Mouse (Mus musculus) stomach, postnatal 0 days (tissue): ENCODE data around the gene Cacng2. TPM values are rescaled to one million over a fixed set of nuclear protein-coding genes. Genes with fewer than 3 reads are reported as not detected.

Experiments used
- ATAC-seq: fragments of 200-750 bp; cut with Nextera tagmentation; 2 replicates; pipeline ENCODE4 v1.8.0; 2017; ENCODE audit not compliant: low FRiP score, low TSS enrichment
- DNase-seq: peaks from one replicate; pipeline ENCODE4 v3.0.0-alpha.2; 2016; ENCODE audit warnings: low spot score
- H3K27ac ChIP-seq: fragments of 300-500 bp; sonication (generic); replicated peaks from 2 replicates; pipeline ENCODE4 v1.5.1; 2014; ENCODE audit warnings: mild to moderate bottlenecking, control low read depth
- H3K27me3 ChIP-seq: fragments of 300-500 bp; sonication (generic); 2 replicates; pipeline ENCODE4 v1.6.1; 2014; ENCODE audit warnings: low read length; ENCODE audit not compliant: control insufficient read depth, insufficient read depth
- H3K36me3 ChIP-seq: fragments of 300-500 bp; sonication (generic); 2 replicates; pipeline ENCODE4 v1.6.1; 2014; ENCODE audit warnings: low read length, mixed read lengths; ENCODE audit not compliant: control insufficient read depth, insufficient read depth
- H3K4me1 ChIP-seq: fragments of 300-500 bp; sonication (generic); replicated peaks from 2 replicates; pipeline ENCODE4 v1.6.1; 2014; ENCODE audit warnings: antibody characterized with exemption; ENCODE audit not compliant: control insufficient read depth, insufficient read depth
- H3K4me2 ChIP-seq: fragments of 300-500 bp; sonication (generic); replicated peaks from 2 replicates; pipeline ENCODE4 v1.6.1; 2014; ENCODE audit warnings: low read depth, mild to moderate bottlenecking, control low read depth, moderate library complexity
- H3K4me3 ChIP-seq: fragments of 300-500 bp; sonication (generic); 2 replicates; pipeline ENCODE4 v1.5.1; 2014; ENCODE audit warnings: low read depth, low read length, control low read depth
- H3K9ac ChIP-seq: fragments of 300-500 bp; sonication (generic); 2 replicates; pipeline ENCODE4 v1.6.1; 2014; ENCODE audit warnings: mild to moderate bottlenecking, low read length, control low read depth, mixed read lengths
- H3K9me3 ChIP-seq: fragments of 300-500 bp; sonication (generic); 2 replicates; pipeline ENCODE4 v1.6.1; 2016; ENCODE audit warnings: low read length; ENCODE audit not compliant: control insufficient read depth
- CTCF ChIP-seq: IDR thresholded peaks from 2 replicates; pipeline ENCODE4 v1.5.1; 2016; ENCODE audit warnings: antibody characterized with exemption, low read depth, mild to moderate bottlenecking, moderate library complexity
- EP300 ChIP-seq: optimal IDR thresholded peaks from 2 replicates; pipeline ENCODE3; 2016; ENCODE audit warnings: antibody characterized with exemption
- WGBS: fragments of 180-500 bp; shearing (Covaris S2); extraction: QIAGEN DNeasy Blood & Tissue Kit; methylation state at CpG from one replicate; pipeline ENCODE4 v1.1.7; 2014; 5-methylcytosine and 5-hydroxymethylcytosine counted together
- polyA plus RNA-seq: library from polyadenylated mRNA; unstranded; fragments of >200 nt; fragmentation: Nextera tagmentation; extraction: Ambion mirVana; gene quantifications from 2 replicates; pipeline ENCODE4 v1.2.1, GENCODE M21; 2015

The Cacng2 gene
- polyA plus RNA-seq, 1 experiment from 2014 or later: 0.02 TPM

DNA sequence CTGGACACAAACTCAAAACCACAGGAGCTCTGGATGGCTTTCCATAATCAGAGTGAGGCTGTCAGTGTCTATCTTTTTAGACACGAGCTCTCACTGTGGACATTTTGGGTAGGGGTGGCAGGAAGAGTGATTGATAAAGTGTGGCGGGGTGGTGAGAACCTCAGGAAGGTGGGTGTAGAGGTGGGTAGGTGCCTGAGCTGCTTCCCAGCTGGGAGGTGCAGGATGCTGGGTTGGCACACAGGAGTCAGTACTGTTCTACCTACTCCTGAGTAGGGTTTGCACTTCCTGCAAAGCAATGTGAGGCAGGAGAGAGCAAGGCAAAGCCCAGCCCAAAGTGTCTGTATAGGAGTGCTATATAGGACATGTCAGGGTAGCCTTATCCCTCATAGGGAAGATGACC, 69.9 kb downstream of the Cacng2 start:
- WGBS: 74% methylated on average over 2 of the region's 2 CpGs
- ATAC-seq (no peak), DNase-seq (no peak)
- H3K36me3 ChIP-seq: no peaks in the 10 kb centered on the region
- no peak overlapping the region for H3K4me2 ChIP-seq
- no peak for TF ChIP-seq EP300
- no peak for TF ChIP-seq CTCF
- H3K27me3 ChIP-seq: no peaks in the 10 kb centered on the region
- H3K27ac ChIP-seq: no peak overlapping the region
- H3K4me3 ChIP-seq: no peak overlapping the region
- no peaks in the 10 kb centered on the region for H3K4me1 ChIP-seq
- no peak overlapping the region for H3K9ac ChIP-seq
- no peaks in the 10 kb centered on the region for H3K9me3 ChIP-seq

DNA sequence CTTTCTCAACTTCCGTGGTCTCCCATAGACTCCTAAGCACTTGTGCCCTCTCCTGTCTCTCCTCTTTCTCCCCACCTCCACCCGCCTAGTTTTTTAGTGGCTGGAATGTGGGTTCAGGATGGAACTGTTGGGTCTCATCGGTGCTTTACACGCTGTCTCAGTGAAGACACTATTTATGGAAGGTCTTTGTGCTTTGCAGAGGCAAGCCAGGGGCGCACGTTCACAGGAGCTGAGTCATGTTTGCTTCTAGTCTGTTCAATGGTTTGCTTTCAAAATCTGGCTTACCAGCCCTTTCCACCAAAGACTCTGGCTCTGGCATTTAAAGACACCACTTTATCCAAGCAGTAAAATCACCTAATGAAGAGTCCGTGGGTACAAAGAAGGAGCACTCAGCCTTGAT, 74.0 kb downstream of the Cacng2 start:
- H3K27me3 ChIP-seq: no peaks in the 10 kb centered on the region
- no peaks in the 10 kb centered on the region for H3K4me1 ChIP-seq
- H3K4me3 ChIP-seq: no peak overlapping the region
- no peak overlapping the region for H3K4me2 ChIP-seq
- no peaks in the 10 kb centered on the region for H3K36me3 ChIP-seq
- DNase-seq: no peak
- WGBS: 53% methylated on average over 7 of the region's 7 CpGs
- H3K27ac ChIP-seq: no peak overlapping the region
- no peaks in the 10 kb centered on the region for H3K9me3 ChIP-seq
- TF ChIP-seq EP300 (no peak), CTCF (no peak)
- ATAC-seq: no peak
- no peak overlapping the region for H3K9ac ChIP-seq

DNA sequence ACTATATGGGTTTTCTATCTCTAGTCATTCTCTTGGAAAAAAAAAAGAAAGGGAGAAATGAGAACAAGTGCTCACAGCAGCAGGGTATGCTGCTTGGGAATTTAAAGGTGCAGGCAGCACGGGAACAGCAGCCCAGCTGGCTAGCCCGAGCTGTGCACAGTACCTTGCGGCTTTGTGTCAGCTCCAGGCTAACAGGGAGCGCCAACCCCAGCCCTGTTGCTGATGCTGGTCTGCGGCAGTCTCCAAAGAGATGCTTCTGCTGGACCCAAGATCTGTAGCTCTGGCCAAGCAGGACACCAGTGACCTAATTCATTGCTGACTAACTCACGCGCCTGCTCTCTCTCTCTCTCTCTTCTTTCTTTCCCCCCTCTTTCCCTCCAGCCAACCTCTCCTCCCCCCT, 74.5 kb downstream of the Cacng2 start:
- no peaks in the 10 kb centered on the region for H3K27me3 ChIP-seq
- H3K4me1 ChIP-seq: no peaks in the 10 kb centered on the region
- H3K27ac ChIP-seq: no peak overlapping the region
- no peak overlapping the region for H3K4me2 ChIP-seq
- WGBS: 72% methylated on average over 7 of the region's 7 CpGs
- H3K9me3 ChIP-seq: no peaks in the 10 kb centered on the region
- DNase-seq (no peak), ATAC-seq (no peak)
- no peak overlapping the region for H3K9ac ChIP-seq
- no peaks in the 10 kb centered on the region for H3K36me3 ChIP-seq
- TF ChIP-seq EP300: no peak
- no peak for TF ChIP-seq CTCF
- no peak overlapping the region for H3K4me3 ChIP-seq

DNA sequence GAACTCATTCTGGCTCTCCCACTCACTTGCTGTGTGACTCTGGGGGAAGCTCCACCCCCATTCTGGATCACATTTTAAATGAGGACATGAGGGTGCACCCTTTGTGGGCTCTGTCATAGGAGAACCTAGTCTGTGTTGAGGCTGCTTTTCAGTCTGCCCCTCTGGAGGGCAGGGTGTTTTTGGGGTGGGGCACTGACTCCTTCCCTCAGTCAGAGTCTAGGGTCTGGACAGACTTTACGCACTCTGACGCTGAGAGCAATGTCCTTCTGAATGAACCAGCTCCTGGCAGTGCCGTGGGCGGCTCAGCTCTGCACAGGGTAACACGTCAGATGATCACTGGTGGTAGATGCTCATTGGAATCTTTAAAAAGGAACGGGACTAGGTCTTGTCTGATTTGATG, 75.0 kb downstream of the Cacng2 start:
- ATAC-seq: no peak
- no peak for TF ChIP-seq CTCF
- TF ChIP-seq EP300: no peak
- Histone ChIP-seq H3K4me2 (no peak overlapping the region), H3K27ac (no peak overlapping the region), H3K4me1 (no peaks in the 10 kb centered on the region), H3K27me3 (no peaks in the 10 kb centered on the region), H3K4me3 (no peak overlapping the region), H3K36me3 (no peaks in the 10 kb centered on the region), H3K9me3 (no peaks in the 10 kb centered on the region), H3K9ac (no peak overlapping the region)
- WGBS: 68% methylated on average over 6 of the region's 6 CpGs
- no peak for DNase-seq

DNA sequence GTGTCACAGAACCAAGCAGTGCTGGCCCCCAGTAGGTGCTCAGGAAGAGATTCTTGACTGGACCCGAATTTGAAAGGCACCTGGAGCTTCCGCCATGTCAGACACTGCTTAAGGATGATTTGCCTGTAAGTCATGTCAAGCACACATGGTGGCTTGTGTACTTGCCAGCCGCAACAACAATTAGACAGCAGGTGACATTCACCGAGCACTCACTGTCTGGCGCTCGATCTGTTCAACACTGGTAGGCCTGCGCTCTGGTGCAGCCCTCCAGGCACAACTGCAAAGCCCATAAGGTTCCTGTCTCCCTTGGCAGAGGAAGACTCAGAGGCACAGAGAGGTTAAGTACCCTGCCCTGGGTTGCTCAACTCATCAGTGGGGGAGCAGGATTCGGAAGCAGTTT, 77.1 kb downstream of the Cacng2 start:
- no peak for TF ChIP-seq EP300
- Histone ChIP-seq H3K9me3 (no peaks in the 10 kb centered on the region), H3K36me3 (no peaks in the 10 kb centered on the region), H3K27ac (no peak overlapping the region), H3K9ac (no peak overlapping the region), H3K4me1 (no peaks in the 10 kb centered on the region), H3K4me3 (no peak overlapping the region), H3K4me2 (no peak overlapping the region), H3K27me3 (no peaks in the 10 kb centered on the region)
- no peak for ATAC-seq
- no peak for DNase-seq
- 83% methylated on average over 8 of the region's 8 CpGs for WGBS

DNA sequence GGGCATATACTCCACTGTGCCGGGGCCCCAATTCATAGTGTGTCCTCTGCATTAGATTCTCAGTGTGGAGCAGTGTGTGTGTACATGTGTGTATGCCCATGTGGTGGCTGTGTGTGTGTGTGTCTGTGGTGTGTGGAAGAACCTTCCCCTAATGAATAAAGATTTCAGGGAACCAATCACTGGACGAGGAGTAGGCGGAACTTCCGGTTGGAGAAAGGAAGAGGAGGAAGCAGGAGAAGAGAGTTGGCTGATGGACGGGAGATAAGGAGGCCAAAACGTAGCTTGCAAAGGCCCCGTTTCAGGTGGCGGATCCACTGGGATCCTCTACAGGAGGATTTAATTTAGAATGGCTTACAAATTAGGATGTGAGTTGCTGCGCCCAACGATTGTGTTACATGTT, 82.2 kb downstream of the Cacng2 start:
- DNase-seq: no peak
- ATAC-seq: no peak
- TF ChIP-seq CTCF (no peak), EP300 (no peak)
- Histone ChIP-seq H3K27ac (no peak overlapping the region), H3K36me3 (no peaks in the 10 kb centered on the region), H3K4me1 (no peaks in the 10 kb centered on the region), H3K9ac (no peak overlapping the region), H3K4me3 (no peak overlapping the region), H3K4me2 (no peak overlapping the region), H3K9me3 (no peaks in the 10 kb centered on the region), H3K27me3 (no peaks in the 10 kb centered on the region)
- 82% methylated on average over 10 of the region's 10 CpGs for WGBS
